Mouse (Mus musculus): Measurements from ENCODE around the gene Gm20379. TPM values are rescaled to one million over a fixed set of nuclear protein-coding genes. Genes with fewer than 3 reads are reported as not detected.
A peak's percentile ranks its signal among the peaks of the same experiment; 100 is the strongest.

The Gm20379 gene
- total RNA-seq, 2 experiments from 2014 or later, result not detected

DNA sequence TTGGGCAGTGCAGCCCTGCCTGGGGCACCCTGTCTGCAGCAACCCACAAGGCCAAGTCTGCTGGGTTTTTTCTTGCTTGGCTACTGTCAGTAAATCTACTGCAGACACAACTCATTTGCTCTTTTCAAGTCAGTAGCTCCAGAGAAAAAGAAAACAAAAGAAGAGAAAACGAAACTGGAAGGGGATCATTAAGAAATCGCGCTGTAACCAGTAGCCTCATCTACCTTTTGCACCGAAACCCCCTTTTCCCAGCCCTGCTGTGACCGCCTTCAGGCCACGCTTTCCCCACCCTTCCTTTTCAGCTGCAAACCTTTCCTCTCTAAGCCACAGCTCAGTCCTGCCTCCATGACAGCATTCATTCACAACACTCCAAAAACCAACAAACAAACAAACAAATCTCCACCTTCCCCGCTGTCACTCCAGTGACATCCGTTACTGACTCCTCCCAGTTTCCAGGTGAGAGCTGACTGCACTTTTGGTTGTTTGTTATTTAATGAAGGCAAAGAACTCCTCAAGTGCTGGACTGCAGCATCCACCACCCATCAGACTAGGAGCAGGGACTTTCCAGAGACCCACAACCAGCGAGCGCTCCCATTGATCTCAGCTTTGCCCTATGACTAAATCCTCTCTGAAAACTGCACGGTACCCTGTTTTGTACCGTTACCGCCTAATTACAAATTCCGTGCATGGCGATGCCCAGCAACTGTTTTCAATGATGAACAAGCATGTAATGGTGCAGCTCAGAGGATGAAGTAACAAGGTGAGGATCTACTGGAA is 26.5 kb downstream of the Gm20379 start:
- intact Hi-C loops (cut with DNase I), result no loop called here
- no peak for DNase-seq

DNA sequence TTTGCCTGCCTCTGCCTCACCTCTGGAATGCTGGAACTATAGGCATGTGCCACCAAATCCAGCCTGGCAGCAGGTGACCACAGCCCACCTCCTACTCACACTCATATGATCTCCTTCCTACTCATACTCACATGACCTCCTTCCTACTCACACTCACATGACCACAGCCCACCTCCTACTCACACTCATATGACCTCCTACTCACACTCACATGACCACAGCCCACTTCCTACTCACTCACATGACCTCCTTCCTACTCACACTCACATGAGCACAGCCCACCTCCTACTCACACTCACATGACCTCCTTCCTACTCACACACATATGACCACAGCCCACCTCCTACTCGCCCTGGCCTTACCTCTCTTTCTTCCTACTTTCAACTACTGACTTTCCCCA is 31.1 kb downstream of the Gm20379 start:
- intact Hi-C loops (cut with DNase I), result loop anchor here (5.0 kb wide), 1 partner anchor 530 kb away; the partner anchor contains the start of gene Zcchc9
- DNase-seq, result no peak

DNA sequence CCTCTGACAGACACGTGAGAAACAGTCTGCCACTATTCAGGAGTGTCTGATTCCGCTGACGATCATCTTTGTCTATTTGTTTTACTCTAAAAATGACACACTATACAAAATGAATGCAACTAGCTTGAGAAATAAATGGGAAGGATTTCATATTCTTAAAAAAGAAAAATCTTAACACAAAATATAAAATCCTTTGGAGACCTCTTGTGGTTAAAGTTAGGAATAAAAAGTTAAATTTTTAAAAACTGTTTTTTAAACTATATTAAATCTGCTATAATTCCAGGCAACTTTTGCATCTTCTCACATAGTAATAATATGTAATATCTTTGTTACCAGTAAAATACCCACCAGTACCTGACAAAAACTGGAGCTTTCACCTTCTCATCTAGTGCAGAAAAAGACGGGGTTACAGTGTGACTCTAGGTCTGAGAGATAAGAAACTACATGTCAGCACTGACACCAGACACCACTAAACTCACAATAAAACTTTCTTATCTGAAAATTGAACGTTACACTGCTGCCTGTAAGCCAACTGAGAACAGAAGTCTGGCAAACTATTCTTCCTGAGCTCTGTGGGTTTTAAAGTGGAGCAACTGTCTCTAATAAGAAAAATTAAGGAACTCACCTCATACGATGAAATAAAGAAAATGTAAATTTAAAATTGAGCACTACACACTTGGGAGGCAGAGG is 32.1 kb downstream of the Gm20379 start:
- DNase-seq, result no peak
- intact Hi-C loops (cut with DNase I), result loop anchor here (5.0 kb wide), 1 partner anchor 531 kb away; the partner anchor contains the start of gene Zcchc9

DNA sequence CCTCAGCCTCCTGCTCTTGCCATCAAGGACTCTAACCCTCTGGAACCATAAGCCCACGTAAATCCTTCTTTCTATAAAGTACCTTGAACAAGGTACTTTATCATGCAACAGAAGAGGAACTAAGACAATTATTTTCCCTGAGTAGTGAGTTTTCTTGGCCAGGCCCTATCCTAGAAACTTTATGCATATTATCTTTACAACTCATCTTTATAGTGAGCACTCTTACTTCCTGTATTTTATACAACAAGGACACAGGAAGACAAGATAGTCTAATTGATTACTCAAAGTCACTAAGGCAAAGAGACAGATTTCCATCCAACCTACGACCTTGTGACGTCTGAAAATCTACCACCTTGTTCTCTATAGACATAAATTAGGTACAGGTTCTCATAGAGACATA is 34.0 kb downstream of the Gm20379 start:
- DNase-seq, result no peak
- intact Hi-C loops (cut with DNase I), result loop anchor here (1.0 to 5.0 kb wide), 2 partner anchors 431 to 532 kb away; partner anchors contain the start of gene Zcchc9

DNA sequence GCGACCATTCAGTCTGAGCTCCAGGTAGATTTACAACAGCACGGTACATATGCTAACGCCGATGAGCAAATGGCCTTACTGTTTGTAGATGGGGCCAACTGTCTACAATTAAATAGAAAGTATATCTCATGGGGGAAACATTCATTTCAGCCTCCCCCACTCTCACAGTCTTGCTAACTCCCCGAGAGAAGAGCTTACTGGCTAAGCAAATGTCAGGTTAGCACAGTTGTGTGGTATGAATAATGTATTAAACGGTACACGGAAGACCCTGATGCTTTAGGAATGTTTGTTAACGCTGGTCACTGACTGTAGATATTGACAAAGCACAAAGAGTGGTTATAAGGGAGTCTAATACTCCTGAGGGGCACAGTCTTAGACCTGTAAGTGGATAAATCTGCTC is 38.3 kb downstream of the Gm20379 start:
- intact Hi-C loops (cut with DNase I), result no loop called here
- no peak for DNase-seq

DNA sequence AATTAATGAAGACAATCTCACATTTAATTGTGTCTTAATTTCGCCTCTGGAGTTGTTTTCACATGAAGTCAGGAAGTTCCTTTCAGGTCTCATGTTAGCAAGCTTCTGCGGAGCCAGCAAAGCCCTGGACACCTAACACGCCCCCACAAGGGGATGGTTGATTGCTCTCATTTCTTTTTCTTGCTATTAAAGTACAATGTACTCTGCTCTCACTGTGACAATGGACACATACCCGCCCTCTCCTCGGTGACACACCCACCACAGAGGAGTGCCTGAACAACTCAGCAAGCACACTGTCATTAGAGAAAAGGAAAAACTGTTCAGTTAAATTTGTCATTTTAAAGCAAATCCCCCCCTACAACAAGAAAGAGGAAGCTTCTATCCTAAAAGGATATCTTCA is 40.6 kb downstream of the Gm20379 start:
- intact Hi-C loops (cut with DNase I), result no loop called here
- no peak for DNase-seq

DNA sequence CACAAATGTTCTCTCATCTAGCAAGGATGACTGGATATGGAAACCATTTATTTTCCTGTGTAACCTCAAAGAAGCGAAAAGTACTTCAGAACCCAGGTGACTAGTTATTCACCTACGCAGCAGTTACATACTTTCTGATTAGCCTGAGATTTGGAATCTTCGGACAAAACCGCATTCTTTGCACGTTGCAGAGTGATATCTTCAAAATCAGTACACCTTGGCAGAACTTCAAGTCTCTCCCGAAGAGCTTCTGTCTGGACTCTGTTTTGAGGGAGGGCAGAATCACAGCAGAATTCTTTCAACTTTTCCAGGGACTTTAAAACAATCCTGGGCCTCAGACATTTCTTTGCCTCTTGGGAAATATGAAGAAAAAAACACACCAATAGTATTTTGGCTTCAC is 45.3 kb downstream of the Gm20379 start:
- intact Hi-C loops (cut with DNase I), result no loop called here
- no peak for DNase-seq

DNA sequence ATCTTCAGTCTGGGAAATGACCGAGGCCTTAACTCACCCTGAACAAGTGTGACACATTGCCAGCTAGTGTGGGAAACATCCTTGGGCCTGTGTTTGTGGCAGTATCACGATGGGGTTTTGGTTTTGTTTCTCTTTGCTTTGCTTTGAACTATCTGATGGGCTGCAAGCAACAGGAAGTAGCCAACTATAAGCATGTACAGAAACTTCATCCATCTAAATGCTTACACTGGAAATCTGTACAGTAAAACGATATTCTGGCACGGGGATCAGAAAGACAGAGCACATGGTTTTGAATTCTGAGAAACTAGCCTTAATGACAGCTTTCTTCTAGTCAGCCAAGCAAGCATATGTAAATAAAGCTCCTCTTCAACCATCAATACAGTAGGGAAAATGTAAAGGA is 48.2 kb downstream of the Gm20379 start:
- intact Hi-C loops (cut with DNase I), result loop anchor here (2.0 kb wide), 1 partner anchor 129 kb away; no protein-coding TSS in a partner anchor
- peak in 1 of 2 experiments; percentile 6 for DNase-seq

DNA sequence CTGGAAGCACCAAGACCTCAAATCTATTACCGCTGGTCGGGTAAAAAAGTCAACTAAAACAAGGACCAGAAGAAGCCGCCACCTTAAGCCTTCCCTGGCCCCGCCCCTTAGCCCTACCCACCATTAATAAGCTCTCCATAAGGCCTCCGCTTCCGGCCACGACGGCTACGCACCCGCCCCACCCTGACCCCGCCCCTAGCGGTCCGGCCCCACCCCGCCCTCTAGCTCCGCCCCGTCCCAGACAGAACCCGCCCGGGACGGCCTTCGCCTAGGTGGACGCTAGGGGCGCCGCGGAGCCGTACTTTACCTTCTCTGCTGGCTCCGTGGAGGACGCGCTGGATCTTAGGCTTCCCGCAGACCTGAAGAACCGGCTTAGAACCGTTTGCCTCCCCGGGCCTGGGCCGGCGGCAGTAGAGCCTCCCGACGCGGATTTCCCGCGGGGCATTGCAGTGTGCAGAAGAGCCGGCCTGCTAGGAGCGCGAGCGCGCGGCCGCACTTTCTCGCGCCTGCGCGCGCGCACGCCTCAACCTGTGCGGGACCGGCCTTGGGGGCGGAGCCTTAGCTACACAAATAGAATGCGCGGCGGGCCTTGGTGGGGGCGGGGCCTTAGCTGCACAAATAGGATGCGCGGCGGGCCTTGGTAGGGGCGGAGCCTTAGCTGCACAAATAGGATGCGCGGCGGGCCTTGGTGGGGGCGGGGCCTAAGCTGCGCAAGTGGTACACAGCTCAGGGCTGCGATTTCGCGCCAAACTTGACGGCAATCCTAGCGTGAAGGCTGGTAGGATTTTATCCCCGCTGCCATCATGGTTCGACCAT is 48.9 kb downstream of the Gm20379 start, which contains the start of the genes Dhfr and Msh3:
TSS of gene Dhfr (plus strand) at position 271 of the 816 bp plus-strand sequence.
TSS of gene Msh3 (minus strand) at position 548 of the 816 bp plus-strand sequence.
- intact Hi-C loops (cut with DNase I), result loop anchor here (2.0 kb wide), 1 partner anchor 128 kb away; no protein-coding TSS in a partner anchor
- DNase-seq, result peak; percentile 97

DNA sequence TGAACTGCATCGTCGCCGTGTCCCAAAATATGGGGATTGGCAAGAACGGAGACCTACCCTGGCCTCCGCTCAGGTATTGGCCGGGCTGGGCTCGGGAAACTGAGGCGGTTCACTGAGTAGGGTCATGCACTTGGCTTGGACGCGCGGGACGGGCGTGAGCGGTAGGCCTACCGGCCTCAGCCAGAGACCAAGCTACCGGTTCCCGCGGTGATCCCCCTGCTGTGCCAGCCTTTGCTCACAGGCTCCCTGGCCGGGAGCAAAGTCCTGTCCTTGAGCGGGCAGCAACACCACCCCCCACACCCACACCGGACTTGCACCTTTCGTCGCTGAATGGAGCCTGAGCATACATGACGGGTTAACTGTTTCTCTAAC is 49.5 kb downstream of the Gm20379 start:
- intact Hi-C loops (cut with DNase I), result loop anchor here (2.0 kb wide), 1 partner anchor 128 kb away; no protein-coding TSS in a partner anchor
- DNase-seq, result no peak

DNA sequence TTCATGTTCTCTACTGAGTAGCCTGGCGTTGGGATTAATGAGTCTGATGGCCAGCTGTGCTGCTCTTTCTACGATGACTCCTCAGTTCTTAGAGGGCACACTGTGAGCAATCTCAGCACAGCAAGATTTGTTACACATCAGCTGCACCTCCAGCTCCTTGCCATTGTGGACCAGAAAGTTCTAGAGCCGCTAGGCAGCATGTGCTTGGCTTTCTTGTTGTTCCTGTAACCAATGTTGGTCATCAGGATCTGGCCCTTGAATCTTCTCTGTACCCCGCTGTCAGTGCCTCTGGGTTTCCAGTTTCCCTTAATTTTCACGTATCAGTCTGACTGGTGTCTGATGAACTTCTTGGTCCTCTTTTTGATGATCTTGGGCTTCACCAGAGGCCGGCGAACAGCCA is 50.6 kb downstream of the Gm20379 start:
- DNase-seq, result no peak
- intact Hi-C loops (cut with DNase I), result no loop called here

Other genes with a start within 250 kb of the Gm20379 start
- gene Rasgrf2, start 174.3 kb upstream of the Gm20379 start, total RNA-seq (2021), result 1 to 10 TPM; 5.4 to 6.3 TPM
- 1 to 10 TPM; 1.5 to 1.8 TPM for gene Dhfr, start 48.7 kb downstream of the Gm20379 start, total RNA-seq (2021)
- 10 to 100 TPM; 12.1 to 12.7 TPM for gene Msh3, start 49.0 kb downstream of the Gm20379 start, total RNA-seq (2021)
- under 1 TPM in 1 of 2 experiments, not detected in 1; 0.31 TPM for gene Ankrd34b, start 119.9 kb downstream of the Gm20379 start, total RNA-seq (2021)
- 1 to 10 TPM; 2.4 to 2.8 TPM for gene Fam151b, start 178.0 kb downstream of the Gm20379 start, total RNA-seq (2021)
- 10 to 100 TPM; 16.3 to 17.2 TPM for gene Zfyve16, start 224.9 kb downstream of the Gm20379 start, total RNA-seq (2021)

Data from heart, postnatal 14 days (tissue).